Comparison of ENCODE assay signal across 12 mouse cellular contexts in genomic region chr7:29370031-29370430, GRCm38 (mm10).
DNase-seq lines count a peak whose midpoint lies in the region; ATAC-seq and TF ChIP-seq lines count a peak whose summit lies in the region.
"Had no signal": no experiment of that assay in that cellular context is flagged by ENCODE, and none has a peak within 500 bp of the region (broad histone marks: within the 10 kb centered on the region; RNA-seq: fewer than 3 reads in every experiment).

No protein-coding gene starts in this region.

- H3K36me3 ChIP-seq in heart, adult 2 months (ENCODE audit: control insufficient read depth, insufficient read depth, low read length), result no peaks in the 10 kb centered on the region
- H3K36me3 ChIP-seq in heart, embryonic 10.5 days, result peaks cover 5% of the 10 kb centered on the region; the same call in 1 of the 2 replicates
- no peaks in the 10 kb centered on the region; the same call in 1 of the 2 replicates for H3K36me3 ChIP-seq in midbrain, embryonic 11.5 days (ENCODE audit: control insufficient read depth, insufficient read depth, low read length)
- peaks cover 25% of the 10 kb centered on the region for H3K36me3 ChIP-seq in midbrain, embryonic 10.5 days

- no peak overlapping the region for H3K4me2 ChIP-seq in midbrain, embryonic 11.5 days
- H3K4me2 ChIP-seq: lung, embryonic 15.5 days had no signal

- no peaks in the 10 kb centered on the region for H3K4me1 ChIP-seq in heart, adult 2 months (ENCODE audit: control insufficient read depth, insufficient read depth, low read length)
- 0 out of 2 replicates have a peak, but pooled peaks cover 8% of the 10 kb centered on the region for H3K4me1 ChIP-seq in heart, embryonic 10.5 days
- no peaks in the 10 kb centered on the region for H3K4me1 ChIP-seq in midbrain, embryonic 11.5 days (ENCODE audit: control insufficient read depth, insufficient read depth, low read length)
- peaks cover 10% of the 10 kb centered on the region for H3K4me1 ChIP-seq in midbrain, embryonic 10.5 days
- H3K4me1 ChIP-seq: lung, embryonic 15.5 days had no signal

- no peak for DNase-seq in heart, adult 2 months
- no peak for DNase-seq in heart, embryonic 10.5 days (ENCODE audit: low spot score)
- no peak for DNase-seq in midbrain, embryonic 11.5 days (ENCODE audit: low spot score, missing footprints)
- DNase-seq in midbrain, embryonic 10.5 days (ENCODE audit: low spot score), result no peak
- peak; percentile 41 for DNase-seq in thymus, postnatal 14 days
- no peak for DNase-seq in urinary bladder, postnatal 25 days (ENCODE audit: low spot score)
- DNase-seq in adrenal gland, postnatal 36 days, result no peak
- DNase-seq: cerebellum, adult 11 months; gastrocnemius, postnatal 25 days; kidney, adult 9 months had no signal

- H3K9me3 ChIP-seq in heart, embryonic 10.5 days, result no peaks in the 10 kb centered on the region
- H3K9me3 ChIP-seq in midbrain, embryonic 11.5 days (ENCODE audit: control insufficient read depth, low read length), result no peaks in the 10 kb centered on the region
- no peaks in the 10 kb centered on the region for H3K9me3 ChIP-seq in midbrain, embryonic 10.5 days (replicated peaks)
- H3K9me3 ChIP-seq: lung, embryonic 15.5 days had no signal

- intact Hi-C loops in heart, adult 2 months (cut with DNase I), result no loop called here

- 0 out of 2 replicates have a peak, but pooled peaks have one; percentile 33 for ATAC-seq in midbrain, embryonic 11.5 days (ENCODE audit: low FRiP score)
- peak; percentile 45; the same call in 1 of the 2 replicates for ATAC-seq in common myeloid progenitor, adult 5-6 weeks (replicated peaks; ENCODE audit: low read depth, poor library complexity, severe bottlenecking)

- H3K27ac ChIP-seq in heart, adult 2 months, result no peak overlapping the region
- no peak overlapping the region for H3K27ac ChIP-seq in heart, embryonic 10.5 days
- no peak overlapping the region for H3K27ac ChIP-seq in midbrain, embryonic 11.5 days (ENCODE audit: low read depth, low read length)
- H3K27ac ChIP-seq in midbrain, embryonic 10.5 days (replicated peaks), result no peak overlapping the region
- H3K27ac ChIP-seq: lung, embryonic 15.5 days had no signal

- no peak for TF ChIP-seq POLR2A in heart, adult 2 months (IDR thresholded peaks at IDR 0.05; ENCODE audit: insufficient read depth, low read depth, low read length)

- H3K79me2 ChIP-seq in heart, adult 2 months (replicated peaks; ENCODE audit: control insufficient read depth, insufficient read depth, low read length), result no peaks in the 10 kb centered on the region

- TF ChIP-seq EP300 in heart, adult 2 months (IDR thresholded peaks at IDR 0.05; ENCODE audit: insufficient read depth, low read depth, low read length), result no peak

- no peaks in the 10 kb centered on the region for H3K27me3 ChIP-seq in heart, adult 2 months (ENCODE audit: control insufficient read depth, insufficient read depth, low read length)
- H3K27me3 ChIP-seq in heart, embryonic 10.5 days (ENCODE audit: insufficient read depth, poor library complexity, severe bottlenecking), result peaks cover 21% of the 10 kb centered on the region; the same call in 1 of the 2 replicates
- no peaks in the 10 kb centered on the region for H3K27me3 ChIP-seq in midbrain, embryonic 11.5 days (ENCODE audit: control insufficient read depth, insufficient read depth, low read length)
- H3K27me3 ChIP-seq in midbrain, embryonic 10.5 days (ENCODE audit: low read depth, poor library complexity, severe bottlenecking), result no peaks in the 10 kb centered on the region
- H3K27me3 ChIP-seq: lung, embryonic 15.5 days had no signal

- H3K4me3 ChIP-seq in heart, adult 2 months, result no peak overlapping the region
- no peak overlapping the region for H3K4me3 ChIP-seq in heart, embryonic 10.5 days
- H3K4me3 ChIP-seq in midbrain, embryonic 11.5 days (ENCODE audit: low read depth, low read length), result no peak overlapping the region
- H3K4me3 ChIP-seq in midbrain, embryonic 10.5 days, result no peak overlapping the region
- H3K4me3 ChIP-seq: lung, embryonic 15.5 days had no signal

- peak; percentile 6; the same call in 1 of the 2 replicates for TF ChIP-seq CTCF in heart, adult 2 months (IDR thresholded peaks at IDR 0.05)

- H3K9ac ChIP-seq in heart, adult 2 months (ENCODE audit: low read depth, low read length), result no peak overlapping the region
- H3K9ac ChIP-seq in midbrain, embryonic 11.5 days (ENCODE audit: low read length), result no peak overlapping the region
- H3K9ac ChIP-seq: lung, embryonic 15.5 days had no signal

- 76% methylated on average over 6 of the region's 6 CpGs for WGBS in heart, adult 2 months
- WGBS in heart, embryonic 10.5 days, result 70% methylated on average over 6 of the region's 6 CpGs
- WGBS in midbrain, embryonic 11.5 days, result 52% methylated on average over 6 of the region's 6 CpGs
- WGBS in midbrain, embryonic 10.5 days, result 64% methylated on average over 6 of the region's 6 CpGs
